Mouse (Mus musculus) T-cell, adult 66 days (primary cell): ENCODE results near the gene Gsta4. TPM values are rescaled to one million over a fixed set of nuclear protein-coding genes. Genes with fewer than 3 reads are reported as not detected.

Experiments used
- total RNA-seq, 2 experiments: library from RNA; stranded (reverse); gene quantifications; 3 replicates in 1 of 2; 4 replicates in 1 of 2; pipeline ENCODE4 v1.2.4; 2023

The Gsta4 gene
- total RNA-seq = 1 to 10 TPM; 1.2 to 1.4 TPM

GRCm38 (mm10) chr9:78182474-78182873 lies at the start of gene Gsta4:
Gsta4 (plus strand) TSS chr9:78182774.

DNA sequence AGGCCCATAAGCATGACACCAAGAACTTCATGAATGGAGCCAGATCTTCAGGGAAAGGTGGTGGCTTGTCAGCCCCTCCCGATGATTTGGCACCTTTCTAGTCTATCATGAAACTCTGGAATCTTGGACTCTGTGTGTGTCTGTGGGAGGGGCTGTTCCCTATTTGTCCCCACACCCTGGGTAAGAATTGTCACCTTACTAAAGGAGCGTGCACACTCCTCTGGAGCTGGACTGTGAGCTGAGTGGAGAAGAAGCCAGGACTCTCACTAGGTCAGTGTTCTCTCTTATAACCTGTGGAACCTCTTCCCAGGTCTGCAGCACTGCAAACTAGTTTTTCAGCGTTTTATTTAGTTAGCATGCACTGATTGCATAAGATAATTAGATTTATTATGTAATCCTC lies 47.9 kb downstream of the Gsta4 start, which contains the start of gene Gsta1:
Gsta1 (plus strand) TSS at position 196 of the 400 bp plus-strand sequence.

DNA sequence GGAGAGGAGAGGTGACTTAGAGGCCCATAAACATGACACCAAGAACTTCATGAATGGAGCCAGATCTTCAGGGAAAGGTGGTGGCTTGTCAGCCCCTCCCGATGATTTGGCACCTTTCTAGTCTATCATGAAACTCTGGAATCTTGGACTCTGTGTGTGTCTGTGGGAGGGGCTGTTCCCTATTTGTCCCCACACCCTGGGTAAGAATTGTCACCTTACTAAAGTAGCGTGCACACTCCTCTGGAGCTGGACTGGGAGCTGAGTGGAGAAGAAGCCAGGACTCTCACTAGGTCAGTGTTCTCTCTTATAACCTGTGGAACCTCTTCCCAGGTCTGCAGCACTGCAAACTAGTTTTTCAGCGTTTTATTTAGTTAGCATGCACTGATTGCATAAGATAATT lies 74.3 kb downstream of the Gsta4 start, which contains the start of gene Gm3776:
Gm3776 (plus strand) TSS at position 216 of the 400 bp plus-strand sequence.

Other genes starting within 250 kb of the Gsta4 start
- not detected for gene Gcm1, start 130.8 kb upstream of the Gsta4 start, total RNA-seq
- 10 to 100 TPM; 48.0 to 62.1 TPM for gene Fbxo9, start 73.7 kb upstream of the Gsta4 start, total RNA-seq
- gene Ick, start 73.6 kb upstream of the Gsta4 start, total RNA-seq = 1 to 10 TPM; 8.7 to 8.9 TPM
- gene Gsta1, start 47.9 kb downstream of the Gsta4 start, total RNA-seq = not detected
- gene Gm3776, start 74.4 kb downstream of the Gsta4 start, total RNA-seq = not detected
- not detected for gene Gm10639, start 107.1 kb downstream of the Gsta4 start, total RNA-seq
- not detected for gene Omt2a, start 132.0 kb downstream of the Gsta4 start, total RNA-seq
- not detected for gene Omt2b, start 144.8 kb downstream of the Gsta4 start, total RNA-seq
- gene Gsta2, start 173.0 kb downstream of the Gsta4 start, total RNA-seq = not detected
- gene Dppa5a, start 185.4 kb downstream of the Gsta4 start, total RNA-seq = not detected
- gene Ooep, start 196.0 kb downstream of the Gsta4 start, total RNA-seq = not detected
- 1 to 10 TPM; 2.1 to 2.3 TPM for gene Ddx43, start 213.0 kb downstream of the Gsta4 start, total RNA-seq